Mouse (Mus musculus) embryo, embryonic 11.5 days (tissue): ENCODE data around the gene Gm37419.
A peak's percentile ranks its signal among the peaks of the same experiment; 100 is the strongest.

Experiments
- DNase-seq: peaks from one replicate; pipeline ENCODE4 v3.0.0-alpha.2; 2012; ENCODE audit warnings: low read depth, low spot score

The Gm37419 gene

DNA sequence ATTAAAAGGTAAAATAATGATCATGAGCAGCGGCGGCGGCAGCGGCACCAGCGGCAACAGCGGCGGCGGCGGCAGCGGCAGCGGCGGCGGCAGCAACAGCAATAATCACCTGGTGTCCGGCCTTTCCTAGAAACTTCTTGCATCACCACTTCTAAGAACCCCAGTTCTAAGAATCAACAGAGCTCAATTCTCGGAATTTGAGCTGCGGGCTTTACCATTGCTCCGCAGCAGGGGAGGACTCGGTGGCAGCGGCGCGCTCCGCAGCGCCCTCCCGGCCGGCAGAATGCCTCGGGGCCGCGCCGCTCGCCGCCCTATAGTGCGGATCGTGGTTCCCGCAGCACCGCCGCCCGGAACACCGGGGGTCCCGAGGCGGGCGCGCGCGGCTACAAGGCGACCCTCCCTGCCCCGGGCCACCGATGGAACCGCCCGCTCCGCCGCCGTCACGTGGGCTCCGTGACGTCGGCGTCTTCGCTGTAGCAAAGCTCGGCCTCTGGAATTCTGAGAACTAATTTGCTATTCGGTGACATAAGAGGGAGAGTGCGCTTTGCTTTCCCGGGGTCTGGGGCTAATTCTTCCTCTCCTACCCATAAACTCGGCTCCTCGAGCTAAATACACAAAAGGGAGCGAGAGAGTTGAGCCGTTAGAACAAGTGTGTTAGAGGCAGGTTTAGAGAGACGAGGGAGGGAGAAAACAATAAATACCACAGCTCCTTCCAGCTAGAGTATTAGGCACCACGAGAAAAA is at the start of gene Gm37419, which contains the start of gene Bcl6:
Gm37419 (plus strand) TSS at position 17 of the 743 bp plus-strand sequence.
Bcl6 (minus strand) TSS at position 387 of the 743 bp plus-strand sequence.
- DNase-seq, result peak; percentile 83

- no peak for DNase-seq
These were observed 43.5 kb upstream of the Gm37419 start for GRCm38 (mm10) chr16:23944801-23945200.

DNA sequence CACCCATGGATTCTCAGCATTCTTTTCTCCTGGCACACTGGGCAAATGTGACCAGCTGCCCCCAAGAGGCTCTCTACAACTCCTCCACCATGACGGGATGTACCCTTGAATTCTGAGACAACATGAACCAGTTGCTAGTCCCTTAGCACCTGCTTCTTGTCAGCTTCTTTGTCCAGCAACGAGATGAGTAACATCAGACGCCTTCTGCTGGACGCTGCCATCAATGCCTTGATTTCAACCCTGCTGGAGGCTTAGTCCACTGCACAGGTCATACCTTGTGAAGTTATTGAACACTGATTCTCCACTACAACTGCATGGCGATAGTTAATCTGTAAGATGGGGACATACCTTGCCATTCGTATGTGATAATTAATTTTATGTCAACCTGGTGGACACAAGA is 40.6 kb upstream of the Gm37419 start:
- no peak for DNase-seq

DNA sequence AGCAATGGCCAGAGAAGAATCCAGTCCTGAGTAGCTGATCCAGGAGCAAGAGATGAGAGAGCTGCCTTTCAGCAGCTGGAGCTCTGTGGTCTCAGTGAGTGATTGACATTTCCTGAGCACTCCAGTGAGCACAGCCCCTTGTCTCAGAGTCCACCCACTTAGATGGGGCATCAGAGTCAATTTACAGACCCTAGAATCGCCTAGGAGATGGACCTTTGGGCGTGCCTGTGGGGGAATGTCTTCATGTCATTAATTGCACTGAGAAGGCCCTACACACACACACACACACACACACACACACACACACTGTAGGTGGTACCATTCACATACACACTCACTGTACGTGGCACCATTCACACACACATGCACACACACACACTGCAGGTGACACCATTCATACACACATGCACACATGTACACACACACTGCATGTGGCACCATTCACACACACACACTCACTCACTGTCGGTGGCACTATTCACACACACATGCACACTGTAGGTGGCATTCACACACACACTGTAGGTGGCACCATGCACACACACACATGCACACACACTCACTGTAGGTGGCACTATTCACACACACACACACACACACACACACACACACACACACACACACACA is 36.1 kb upstream of the Gm37419 start:
- DNase-seq, result no peak

DNA sequence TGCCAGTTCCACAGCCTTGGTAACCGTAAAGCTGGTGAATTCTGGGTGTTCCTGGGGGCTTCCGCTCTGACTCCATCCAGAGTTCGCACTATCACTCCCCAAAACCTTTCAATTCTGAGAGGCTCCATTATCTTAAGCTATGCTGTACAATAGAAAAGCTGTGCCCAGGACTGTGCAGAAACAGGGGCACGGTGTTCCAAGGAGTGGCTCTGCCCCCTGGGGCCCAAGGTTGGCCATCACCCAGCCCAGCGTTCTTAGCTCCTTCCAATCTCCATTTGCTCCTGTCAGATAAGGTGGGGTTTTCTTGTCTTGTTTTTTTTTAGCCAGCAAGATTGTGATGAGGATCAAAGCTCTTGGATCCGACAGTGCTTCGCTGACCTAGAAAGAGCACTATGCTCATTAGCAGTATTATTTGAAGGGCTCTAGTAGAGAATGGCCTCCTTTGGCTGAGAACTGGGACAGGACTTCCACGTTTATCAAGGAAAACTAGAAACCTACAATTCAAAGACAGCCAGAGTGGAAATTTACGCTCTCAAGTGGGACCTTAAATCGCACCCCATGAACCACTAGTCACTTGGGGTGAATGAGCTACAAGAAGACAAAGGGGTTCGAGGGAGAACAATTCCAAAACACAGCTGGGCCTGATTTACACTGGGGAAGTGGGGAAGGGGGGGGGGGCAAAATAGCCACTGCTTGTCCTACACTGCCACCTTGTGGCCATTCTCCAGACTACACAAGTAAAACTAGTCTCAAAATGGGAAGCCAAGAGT is 34.9 kb upstream of the Gm37419 start:
- DNase-seq, result peak; percentile 45

DNA sequence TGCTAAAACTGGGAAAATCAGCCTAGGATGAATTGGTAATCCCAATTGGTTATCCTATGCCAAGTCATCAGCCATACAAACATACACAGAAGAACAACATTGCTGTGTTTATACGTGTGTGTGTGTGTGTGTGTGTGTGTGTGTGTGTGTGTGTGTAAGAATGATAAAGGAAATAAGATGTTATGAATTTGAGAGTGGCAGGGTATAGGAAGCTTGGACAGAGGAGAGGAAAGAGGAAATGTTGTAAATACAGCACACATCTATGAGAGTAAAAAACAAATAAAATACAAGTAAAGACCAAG is 34.4 kb upstream of the Gm37419 start:
- no peak for DNase-seq

DNA sequence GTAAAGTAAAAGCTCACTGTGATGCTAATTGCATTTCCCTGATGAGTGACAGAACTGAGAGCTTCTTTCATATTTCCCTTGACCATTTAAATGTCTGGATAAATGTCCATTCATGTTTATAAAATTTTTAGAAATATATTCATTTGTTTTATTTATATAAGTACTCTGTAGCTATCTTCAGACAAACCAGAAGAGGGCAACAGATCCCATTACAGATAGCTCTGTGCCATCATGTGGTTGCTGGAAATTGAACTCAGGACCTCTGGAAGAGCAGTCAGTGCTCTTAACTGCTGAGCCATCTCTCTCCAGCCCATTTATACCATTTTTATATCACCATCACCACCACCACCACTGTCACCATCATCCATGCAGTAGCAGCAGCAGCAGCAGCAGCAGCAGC is 29.3 kb upstream of the Gm37419 start:
- DNase-seq, result no peak

- no peak for DNase-seq
These were observed 25.9 kb upstream of the Gm37419 start for GRCm38 (mm10) chr16:23962401-23962800.

GRCm38 (mm10) chr16:23963896-23964668 is 24.2 kb upstream of the Gm37419 start:
- DNase-seq, result no peak

DNA sequence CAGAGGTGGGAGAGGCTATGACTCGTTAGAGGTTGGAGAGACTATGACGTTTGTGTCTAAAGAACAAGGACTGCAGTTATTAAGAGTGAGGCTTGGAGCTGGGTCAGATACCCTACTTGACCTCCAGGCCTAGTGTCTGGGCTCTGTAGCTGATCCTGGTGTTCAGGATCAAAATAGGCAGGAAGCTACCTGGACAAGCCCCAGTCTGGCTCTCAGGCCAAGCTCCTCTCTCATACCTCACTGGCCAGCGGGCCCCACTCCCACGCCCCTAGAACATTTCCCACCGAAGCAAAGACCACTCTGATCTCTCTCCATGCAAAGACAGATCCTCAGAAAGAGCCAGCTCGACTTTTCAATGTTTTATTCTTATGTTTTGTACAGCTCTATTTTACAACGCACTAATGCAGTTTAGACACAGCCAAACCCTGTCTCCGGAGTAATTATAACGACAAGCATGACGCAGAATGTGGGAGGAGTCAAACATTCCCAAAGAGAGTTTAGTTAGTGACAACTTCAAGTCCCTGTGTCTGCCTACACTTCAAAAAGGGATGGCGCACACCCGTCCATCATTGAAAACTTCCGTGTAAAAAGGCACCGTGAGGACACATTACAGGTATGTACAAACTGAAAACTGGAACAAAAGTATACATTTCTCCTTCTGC is 23.4 kb upstream of the Gm37419 start:
- DNase-seq, result no peak

GRCm38 (mm10) chr16:23966066-23966465 is 22.2 kb upstream of the Gm37419 start:
- no peak for DNase-seq

DNA sequence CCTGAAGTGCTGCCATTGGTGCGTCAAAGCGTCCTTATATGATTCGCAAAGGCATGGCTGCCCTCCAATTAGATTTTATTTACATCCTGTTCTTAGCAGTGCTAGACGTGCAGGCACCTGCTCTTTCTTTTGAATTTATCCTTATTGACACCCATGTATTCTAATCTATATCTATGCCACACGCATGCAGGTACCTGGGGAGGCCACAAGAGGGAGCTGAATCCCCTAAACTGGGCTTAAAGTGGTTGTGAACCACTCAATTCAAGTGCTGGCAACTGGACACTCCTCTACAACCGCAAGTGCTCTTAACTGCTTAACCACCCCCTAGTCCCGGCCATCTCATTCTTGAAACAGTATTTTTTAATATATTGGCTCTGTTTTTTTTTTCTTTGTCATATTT is 21.0 kb upstream of the Gm37419 start:
- DNase-seq, result no peak

DNA sequence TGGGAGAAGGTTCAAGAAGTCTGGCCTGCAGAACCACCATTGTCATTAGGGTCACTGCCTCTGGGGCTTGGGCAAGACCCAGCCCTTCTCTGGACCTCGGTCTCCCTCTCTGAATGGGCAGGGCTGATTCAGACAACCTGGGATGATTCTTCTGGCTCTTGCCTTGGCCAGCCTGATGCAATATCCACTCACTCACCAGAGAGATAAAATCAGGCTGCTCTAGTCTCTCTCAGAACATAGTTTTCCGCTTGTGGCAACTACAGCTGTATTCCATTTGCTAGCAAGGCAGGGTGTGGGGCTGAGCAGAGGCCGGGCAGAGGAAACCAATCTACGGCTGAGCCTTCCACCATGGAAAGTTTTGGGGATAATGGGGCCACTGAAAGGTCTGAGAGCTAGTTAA is 19.4 kb upstream of the Gm37419 start:
- DNase-seq, result no peak

DNA sequence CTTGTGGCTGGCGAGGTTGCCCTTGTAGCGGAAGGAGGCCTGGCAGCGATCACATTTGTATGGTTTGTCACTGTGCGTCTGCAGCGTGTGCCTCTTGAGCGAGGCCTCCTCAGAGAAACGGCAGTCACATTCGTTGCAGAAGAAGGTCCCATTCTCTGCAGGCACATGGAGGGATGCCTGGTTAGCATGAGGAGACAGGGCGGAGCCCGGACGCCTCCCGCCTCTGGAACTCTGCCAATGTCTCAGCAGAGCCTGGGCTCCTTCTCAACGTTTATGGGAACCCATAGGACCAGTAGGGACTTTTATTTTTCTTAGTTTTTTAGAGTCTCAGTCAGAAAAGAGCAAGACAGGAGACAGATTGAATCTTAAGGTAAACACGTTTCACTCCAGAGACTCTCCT is 18.4 kb upstream of the Gm37419 start:
- no peak for DNase-seq

DNA sequence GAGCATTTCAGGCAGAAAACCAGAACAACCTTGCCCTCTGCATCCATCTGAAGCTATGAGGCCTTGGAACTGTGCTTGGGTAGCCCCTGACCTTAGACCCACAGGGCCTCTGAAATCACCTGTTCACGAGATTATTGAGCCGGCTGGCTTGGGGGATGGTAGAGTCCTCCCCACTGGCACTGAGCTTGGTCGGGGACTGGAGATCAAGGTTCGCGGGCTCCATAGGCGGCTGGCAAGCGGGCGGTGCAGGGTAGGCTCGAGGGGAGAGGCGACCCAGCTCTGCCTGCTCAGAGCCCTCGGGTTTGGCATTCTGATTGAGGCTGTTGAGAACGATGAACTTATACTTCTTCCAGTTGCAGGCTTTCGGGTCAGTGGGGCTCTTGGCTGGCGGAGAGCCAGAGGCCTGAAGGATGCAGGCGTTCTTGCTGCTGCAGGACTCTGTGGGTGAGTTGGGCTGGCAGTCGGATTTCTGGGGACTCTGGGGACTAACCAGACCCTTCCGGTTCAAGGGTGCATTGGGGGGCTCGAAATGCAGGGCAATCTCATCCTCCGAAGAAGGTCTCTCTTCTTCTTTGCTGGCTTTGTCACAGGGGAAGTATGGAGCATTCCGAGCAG is 16.0 kb upstream of the Gm37419 start:
- no peak for DNase-seq

GRCm38 (mm10) chr16:23972901-23973300 is 15.4 kb upstream of the Gm37419 start:
- no peak for DNase-seq

GRCm38 (mm10) chr16:23973635-23974367 is 14.5 kb upstream of the Gm37419 start:
- no peak for DNase-seq

GRCm38 (mm10) chr16:23976196-23976595 is 12.1 kb upstream of the Gm37419 start:
- no peak for DNase-seq

DNA sequence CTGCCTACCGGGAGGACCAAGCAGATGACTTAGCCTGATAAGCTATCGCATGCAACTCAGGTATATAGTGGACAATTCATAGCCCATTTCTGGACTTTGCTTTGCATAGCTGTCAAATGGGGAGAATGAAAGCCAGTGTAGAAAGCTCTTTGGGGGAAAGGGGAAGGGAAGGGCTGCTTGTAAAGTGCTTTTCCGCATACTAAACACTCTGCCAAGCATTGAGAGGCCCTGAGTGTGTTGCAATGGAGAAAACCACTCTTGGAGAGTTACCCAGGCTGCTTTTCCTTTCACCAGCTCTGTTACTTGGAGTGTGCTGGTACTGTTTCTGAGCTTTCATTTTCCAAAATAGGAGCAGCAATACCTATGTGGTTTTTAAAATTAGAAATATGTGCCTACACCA is 10.6 kb upstream of the Gm37419 start:
- DNase-seq, result no peak

- no peak for DNase-seq
These were observed 9.8 kb upstream of the Gm37419 start for GRCm38 (mm10) chr16:23978495-23978894.
